ENCODE assay signal across 28 mouse cellular contexts in the genomic region with DNA sequence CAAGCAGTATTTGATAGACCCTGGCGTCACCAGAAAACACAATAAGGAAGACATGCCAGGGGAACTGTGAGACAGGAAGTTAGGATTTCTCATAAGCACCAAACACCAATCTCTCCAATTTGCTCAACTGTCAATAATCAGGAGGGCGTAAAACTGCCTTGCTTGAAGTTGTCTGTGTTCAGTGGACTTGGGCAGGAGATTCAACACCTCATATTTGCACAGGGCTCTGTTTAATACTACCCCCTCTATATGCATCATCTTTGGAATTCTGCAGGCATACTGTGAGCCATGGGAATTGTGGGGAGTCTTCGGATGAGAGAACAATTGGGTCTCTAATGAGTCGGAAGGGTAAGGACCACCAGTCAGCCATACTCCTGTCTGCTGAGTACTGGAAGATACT.
"Had no signal": no experiment of that assay in that cellular context is flagged by ENCODE, and none has a peak within 500 bp of the region (broad histone marks: within the 10 kb centered on the region; RNA-seq: fewer than 3 reads in every experiment).

No protein-coding gene starts in this region.

- H3K9ac ChIP-seq: embryonic facial prominence, embryonic 12.5 days; embryonic facial prominence, embryonic 13.5 days; embryonic facial prominence, embryonic 15.5 days; forebrain, embryonic 12.5 days; forebrain, embryonic 13.5 days; forebrain, embryonic 15.5 days; forebrain, postnatal 0 days had no signal

- H3K27ac ChIP-seq: embryonic facial prominence, embryonic 10.5 days; embryonic facial prominence, embryonic 12.5 days; embryonic facial prominence, embryonic 13.5 days; embryonic facial prominence, embryonic 15.5 days; forebrain, embryonic 10.5 days; forebrain, embryonic 12.5 days; forebrain, embryonic 13.5 days; forebrain, embryonic 15.5 days; gastrocnemius, adult 2 months had no signal

- H3K4me2 ChIP-seq: embryonic facial prominence, embryonic 12.5 days; embryonic facial prominence, embryonic 13.5 days; embryonic facial prominence, embryonic 15.5 days; forebrain, embryonic 12.5 days; forebrain, embryonic 13.5 days; forebrain, embryonic 15.5 days had no signal

- H3K27me3 ChIP-seq: embryonic facial prominence, embryonic 12.5 days; embryonic facial prominence, embryonic 13.5 days; embryonic facial prominence, embryonic 15.5 days; forebrain, embryonic 12.5 days; forebrain, embryonic 13.5 days; forebrain, embryonic 15.5 days had no signal

- H3K36me3 ChIP-seq: forebrain, embryonic 12.5 days; forebrain, embryonic 15.5 days had no signal

- ATAC-seq: forebrain, embryonic 13.5 days; forebrain, embryonic 14.5 days; forebrain, embryonic 15.5 days; forebrain, embryonic 16.5 days; forebrain, postnatal 0 days had no signal

- DNase-seq: cerebellum, adult 18-20 months; cerebellum, adult 2 months; cerebellum, adult 8-10 months; cerebellum, adult 9-10 months; cerebellum, adult 9-11 months; cerebellum, postnatal 10 days; cerebellum, postnatal 14 days; cerebellum, postnatal 25 days; cerebellum, postnatal 36 days; embryo, embryonic 11 days; forebrain, postnatal 0 days; gastrocnemius, adult 2 months; gastrocnemius, postnatal 10 days; gastrocnemius, postnatal 14 days; gastrocnemius, postnatal 25 days; gastrocnemius, postnatal 36 days; heart, adult 18-20 months had no signal

- H3K4me1 ChIP-seq: embryonic facial prominence, embryonic 10.5 days; embryonic facial prominence, embryonic 12.5 days; embryonic facial prominence, embryonic 13.5 days; embryonic facial prominence, embryonic 15.5 days; forebrain, embryonic 10.5 days; forebrain, embryonic 12.5 days; forebrain, embryonic 13.5 days; forebrain, embryonic 15.5 days had no signal

- H3K4me3 ChIP-seq: embryonic facial prominence, embryonic 10.5 days; embryonic facial prominence, embryonic 12.5 days; embryonic facial prominence, embryonic 13.5 days; embryonic facial prominence, embryonic 15.5 days; erythroblast, embryonic 14.5 days; forebrain, embryonic 10.5 days; forebrain, embryonic 12.5 days; forebrain, embryonic 13.5 days; forebrain, embryonic 15.5 days; gastrocnemius, adult 2 months had no signal

- H3K9me3 ChIP-seq: embryonic facial prominence, embryonic 10.5 days; embryonic facial prominence, embryonic 12.5 days; embryonic facial prominence, embryonic 13.5 days; embryonic facial prominence, embryonic 15.5 days; forebrain, embryonic 10.5 days; forebrain, embryonic 12.5 days; forebrain, embryonic 13.5 days; forebrain, embryonic 15.5 days had no signal
